8 mouse cellular contexts compared by ENCODE assay signal in genomic region chr9:122733222-122733621, GRCm38 (mm10). TPM values are rescaled to one million over a fixed set of nuclear protein-coding genes. Genes with fewer than 3 reads are reported as not detected.
DNase-seq lines count a peak whose midpoint lies in the region; ATAC-seq and TF ChIP-seq lines count a peak whose summit lies in the region.

No protein-coding gene starts in this region.

- no peak for TF ChIP-seq POLR2A in heart, adult 2 months (IDR thresholded peaks at IDR 0.05; ENCODE audit: insufficient read depth, low read depth, low read length)

- no peak overlapping the region for H3K9ac ChIP-seq in heart, embryonic 13.5 days
- H3K9ac ChIP-seq in heart, adult 2 months (ENCODE audit: low read depth, low read length) = no peak overlapping the region
- no peak overlapping the region for H3K9ac ChIP-seq in embryonic facial prominence, embryonic 13.5 days
- H3K9ac ChIP-seq in midbrain, embryonic 16.5 days (ENCODE audit: low read depth, low read length) = no peak overlapping the region

- no peak for DNase-seq in heart, adult 2 months
- DNase-seq in kidney, postnatal 25 days = peak; percentile 34 to 58
- no peak for DNase-seq in spleen, adult 12 weeks (ENCODE audit: low spot score)
- no peak for DNase-seq in urinary bladder, postnatal 25 days (ENCODE audit: low spot score)
- no peak for DNase-seq in thymus, postnatal 0 days (ENCODE audit: low spot score)

- TF ChIP-seq EP300 in heart, adult 2 months (IDR thresholded peaks at IDR 0.05; ENCODE audit: insufficient read depth, low read depth, low read length) = no peak

- H3K9me3 ChIP-seq in heart, embryonic 13.5 days = no peaks in the 10 kb centered on the region
- no peaks in the 10 kb centered on the region for H3K9me3 ChIP-seq in embryonic facial prominence, embryonic 13.5 days
- H3K9me3 ChIP-seq in midbrain, embryonic 16.5 days (replicated peaks; ENCODE audit: control insufficient read depth, low read length, poor library complexity, severe bottlenecking) = no peaks in the 10 kb centered on the region

- H3K36me3 ChIP-seq in heart, embryonic 13.5 days = no peaks in the 10 kb centered on the region
- no peaks in the 10 kb centered on the region for H3K36me3 ChIP-seq in heart, adult 2 months (ENCODE audit: control insufficient read depth, insufficient read depth, low read length)
- no peaks in the 10 kb centered on the region for H3K36me3 ChIP-seq in embryonic facial prominence, embryonic 13.5 days
- no peaks in the 10 kb centered on the region for H3K36me3 ChIP-seq in midbrain, embryonic 16.5 days (ENCODE audit: control insufficient read depth, insufficient read depth, low read length)

- H3K79me2 ChIP-seq in heart, adult 2 months (replicated peaks; ENCODE audit: control insufficient read depth, insufficient read depth, low read length) = no peaks in the 10 kb centered on the region

- H3K27me3 ChIP-seq in heart, embryonic 13.5 days (replicated peaks) = peaks cover 60% of the 10 kb centered on the region
- H3K27me3 ChIP-seq in heart, adult 2 months (ENCODE audit: control insufficient read depth, insufficient read depth, low read length) = no peaks in the 10 kb centered on the region
- H3K27me3 ChIP-seq in embryonic facial prominence, embryonic 13.5 days = peaks cover 8% of the 10 kb centered on the region; the same call in 1 of the 2 replicates
- peaks cover 12% of the 10 kb centered on the region for H3K27me3 ChIP-seq in midbrain, embryonic 16.5 days (ENCODE audit: control insufficient read depth, insufficient read depth, low read depth, low read length)

- 0 out of 2 replicates have a peak, but pooled peaks cover 3% of the 10 kb centered on the region for H3K4me1 ChIP-seq in heart, embryonic 13.5 days
- H3K4me1 ChIP-seq in heart, adult 2 months (ENCODE audit: control insufficient read depth, insufficient read depth, low read length) = no peaks in the 10 kb centered on the region
- H3K4me1 ChIP-seq in embryonic facial prominence, embryonic 13.5 days = no peaks in the 10 kb centered on the region
- H3K4me1 ChIP-seq in midbrain, embryonic 16.5 days (ENCODE audit: control insufficient read depth, insufficient read depth, low read length) = 0 out of 2 replicates have a peak, but pooled peaks cover 3% of the 10 kb centered on the region

- H3K4me3 ChIP-seq in heart, embryonic 13.5 days = peak overlapping the region; percentile 33
- no peak overlapping the region for H3K4me3 ChIP-seq in heart, adult 2 months
- H3K4me3 ChIP-seq in embryonic facial prominence, embryonic 13.5 days = peak overlapping the region; percentile 25
- H3K4me3 ChIP-seq in midbrain, embryonic 16.5 days (ENCODE audit: low read depth, low read length) = 0 out of 2 replicates have a peak overlapping the region, but pooled peaks have one; percentile 2

- no peak for ATAC-seq in heart, embryonic 13.5 days (ENCODE audit: extremely low read depth, insufficient number of reproducible peaks, low FRiP score, low TSS enrichment)
- 0 out of 2 replicates have a peak, but pooled peaks have one; percentile 15 for ATAC-seq in embryonic facial prominence, embryonic 13.5 days (ENCODE audit: insufficient number of reproducible peaks, insufficient read depth, low FRiP score, low TSS enrichment, low read depth)
- ATAC-seq in midbrain, embryonic 16.5 days = no peak

- intact Hi-C loops in heart, adult 2 months (cut with DNase I) = loop anchor here (10.0 kb wide), 1 partner anchor 152 kb away; the partner anchor contains the start of gene Zkscan7

- H3K4me2 ChIP-seq in heart, embryonic 13.5 days = peak overlapping the region; percentile 44
- H3K4me2 ChIP-seq in embryonic facial prominence, embryonic 13.5 days = peak overlapping the region; percentile 35
- H3K4me2 ChIP-seq in midbrain, embryonic 16.5 days (ENCODE audit: low read length) = peak overlapping the region; percentile 12; the same call in 1 of the 2 replicates

- no peak for TF ChIP-seq CTCF in heart, adult 2 months (IDR thresholded peaks at IDR 0.05)

- no peak overlapping the region for H3K27ac ChIP-seq in heart, embryonic 13.5 days (replicated peaks)
- no peak overlapping the region for H3K27ac ChIP-seq in heart, adult 2 months
- no peak overlapping the region for H3K27ac ChIP-seq in embryonic facial prominence, embryonic 13.5 days
- H3K27ac ChIP-seq in midbrain, embryonic 16.5 days (ENCODE audit: low read length) = no peak overlapping the region

- 34% methylated on average over 12 of the region's 12 CpGs for WGBS in heart, embryonic 13.5 days
- 40% methylated on average over 12 of the region's 12 CpGs for WGBS in heart, adult 2 months
- 36% methylated on average over 12 of the region's 12 CpGs for WGBS in embryonic facial prominence, embryonic 13.5 days
- 36% methylated on average over 12 of the region's 12 CpGs for WGBS in midbrain, embryonic 16.5 days

RNA-seq across cellular contexts. Expression of gene Topaz1, which starts 13.9 kb away (rescaled TPM):
- not detected in 2 replicates for polyA plus RNA-seq in heart, embryonic 13.5 days (2015; fragmentation: Nextera tagmentation; extraction: Ambion mirVana)
- total RNA-seq in heart, adult 2 months (2021) = not detected
- polyA plus RNA-seq in heart, adult 2 months (2012; rRNA removed) = not detected in 2 replicates
- 0.04 TPM in 1 of 2 replicates, not detected in the other for polyA plus RNA-seq in embryonic facial prominence, embryonic 13.5 days (2015; fragmentation: Nextera tagmentation; extraction: Ambion mirVana)
- polyA plus RNA-seq in midbrain, embryonic 16.5 days (2015; fragmentation: Nextera tagmentation; extraction: Ambion mirVana) = not detected in 2 replicates
- polyA plus RNA-seq in thymus, postnatal 0 days (2015; fragmentation: Nextera tagmentation; extraction: Ambion mirVana) = 0.09 TPM in 1 of 2 replicates, not detected in the other

Comparison
In these comparisons a context has a peak if more than half of its experiments do, and no peak if none do; other contexts are left out.
1. DNase-seq: peak in kidney, postnatal 25 days (2 of 2); none in heart, adult 2 months (0 of 2), spleen, adult 12 weeks (single experiment), urinary bladder, postnatal 25 days (single experiment) and thymus, postnatal 0 days (single experiment).
2. Peak in every context shown above with its lines, with median percentiles within 50 percentile points of each other: H3K4me2 ChIP-seq.